Mouse (Mus musculus) CD8-positive naive resting alpha-beta T cell, adult 57 days (primary cell): ENCODE data around the gene Dok3. TPM values are rescaled to one million over a fixed set of nuclear protein-coding genes. Genes with fewer than 3 reads are reported as not detected.

ENCODE experiments used
- total RNA-seq: library from RNA; stranded (reverse); gene quantifications from one replicate; pipeline ENCODE4 v1.2.4, GENCODE M21; 2023

Dok3 gene
- total RNA-seq, result 17.9 TPM

GRCm38 (mm10) chr13:55529198-55529915 is at the start of gene Dok3:
Gene Dok3, minus strand, starts transcription at chr13:55529296.

GRCm38 (mm10) chr13:55573432-55573831 is 44.3 kb upstream of the Dok3 start, which contains the start of gene Tmed9:
Gene Tmed9, plus strand, starts transcription at chr13:55573732.

GRCm38 (mm10) chr13:55571027-55571751 is 42.1 kb upstream of the Dok3 start, which contains the start of gene Fam193b:
Gene Fam193b, minus strand, starts transcription at chr13:55571120.

GRCm38 (mm10) chr13:55536194-55537175 is 7.4 kb upstream of the Dok3 start, which contains the start of gene Ddx41:
Gene Ddx41, minus strand, starts transcription at chr13:55536658.

GRCm38 (mm10) chr13:55513111-55513748 is 15.9 kb downstream of the Dok3 start, which contains the start of gene Pdlim7:
Gene Pdlim7, minus strand, starts transcription at chr13:55513676.

GRCm38 (mm10) chr13:55487578-55488498 is 41.3 kb downstream of the Dok3 start, which contains the start of gene Dbn1:
Gene Dbn1, minus strand, starts transcription at chr13:55488111.

Other genes with a start within 250 kb of the Dok3 start
- 131 TPM for gene Prelid1, start 208.8 kb downstream of the Dok3 start, total RNA-seq
- gene Rab24, start 207.3 kb downstream of the Dok3 start, total RNA-seq, result 51.4 TPM
- gene Mxd3, start 199.5 kb downstream of the Dok3 start, total RNA-seq, result 0.40 TPM
- 105 TPM for gene Lman2, start 166.5 kb downstream of the Dok3 start, total RNA-seq
- 73.8 TPM for gene Rgs14, start 159.6 kb downstream of the Dok3 start, total RNA-seq
- gene Slc34a1, start 131.1 kb downstream of the Dok3 start, total RNA-seq, result not detected
- not detected for gene Pfn3, start 114.1 kb downstream of the Dok3 start, total RNA-seq
- 1.9 TPM for gene F12, start 102.5 kb downstream of the Dok3 start, total RNA-seq
- gene Grk6, start 84.2 kb downstream of the Dok3 start, total RNA-seq, result 432 TPM
- 43.9 TPM for gene Prr7, start 65.0 kb downstream of the Dok3 start, total RNA-seq
- 0.34 TPM for gene Dbn1, start 41.2 kb downstream of the Dok3 start, total RNA-seq
- 7.9 TPM for gene Pdlim7, start 15.6 kb downstream of the Dok3 start, total RNA-seq
- 74.7 TPM for gene Ddx41, start 7.4 kb upstream of the Dok3 start, total RNA-seq
- gene Fam193b, start 41.8 kb upstream of the Dok3 start, total RNA-seq, result 177 TPM
- gene Tmed9, start 44.4 kb upstream of the Dok3 start, total RNA-seq, result 100 TPM
- 39.6 TPM for gene B4galt7, start 70.6 kb upstream of the Dok3 start, total RNA-seq
- 18.8 TPM for gene Caml, start 93.7 kb upstream of the Dok3 start, total RNA-seq
- gene Ddx46, start 105.7 kb upstream of the Dok3 start, total RNA-seq, result 96.0 TPM
- gene B230219D22Rik, start 163.8 kb upstream of the Dok3 start, total RNA-seq, result 23.6 TPM
- 28.5 TPM for gene Txndc15, start 185.4 kb upstream of the Dok3 start, total RNA-seq
- gene Pcbd2, start 198.1 kb upstream of the Dok3 start, total RNA-seq, result 21.5 TPM